Mouse (Mus musculus): ENCODE results near the gene Hoxb2.

The Hoxb2 gene

DNA sequence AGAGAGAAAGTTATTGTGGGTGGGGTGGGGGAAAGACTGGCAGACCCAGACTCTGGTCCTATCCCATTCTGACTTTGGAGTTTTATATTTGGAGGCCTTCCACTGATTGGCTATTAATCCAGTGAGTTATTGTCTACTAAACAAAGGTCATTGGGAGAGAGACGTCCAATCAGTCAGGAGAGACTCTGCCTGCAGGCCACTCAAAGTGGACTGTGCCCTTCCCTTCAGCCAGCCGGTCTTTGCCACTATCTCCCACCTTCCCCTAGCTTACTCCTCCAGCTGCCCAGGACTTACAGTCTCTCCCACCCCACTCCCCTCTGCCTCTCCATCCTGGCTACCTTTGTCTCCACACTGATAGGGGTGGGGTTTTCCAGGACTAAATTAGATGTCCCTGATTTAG is 13.7 kb upstream of the Hoxb2 start:
- no peak for DNase-seq

DNA sequence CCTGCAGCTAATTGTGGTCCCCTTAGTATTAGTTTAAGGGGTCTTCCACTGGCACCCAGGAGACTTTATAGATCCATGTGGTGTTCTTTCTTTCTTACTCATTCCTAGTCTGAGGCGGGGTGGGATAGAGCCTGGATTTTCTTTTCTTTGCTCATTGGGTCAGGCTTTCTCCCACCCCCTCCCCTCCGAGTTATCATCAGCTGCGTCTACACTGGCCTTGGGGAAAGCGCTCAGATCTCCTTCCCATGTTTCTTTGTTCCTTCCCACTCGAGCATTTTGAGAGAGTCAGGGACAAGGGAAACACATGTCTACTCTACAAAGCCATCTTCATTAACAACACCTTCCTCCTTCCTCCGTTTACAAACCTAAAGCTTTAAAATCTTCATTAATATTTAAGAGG is 13.3 kb upstream of the Hoxb2 start:
- no peak for DNase-seq

DNA sequence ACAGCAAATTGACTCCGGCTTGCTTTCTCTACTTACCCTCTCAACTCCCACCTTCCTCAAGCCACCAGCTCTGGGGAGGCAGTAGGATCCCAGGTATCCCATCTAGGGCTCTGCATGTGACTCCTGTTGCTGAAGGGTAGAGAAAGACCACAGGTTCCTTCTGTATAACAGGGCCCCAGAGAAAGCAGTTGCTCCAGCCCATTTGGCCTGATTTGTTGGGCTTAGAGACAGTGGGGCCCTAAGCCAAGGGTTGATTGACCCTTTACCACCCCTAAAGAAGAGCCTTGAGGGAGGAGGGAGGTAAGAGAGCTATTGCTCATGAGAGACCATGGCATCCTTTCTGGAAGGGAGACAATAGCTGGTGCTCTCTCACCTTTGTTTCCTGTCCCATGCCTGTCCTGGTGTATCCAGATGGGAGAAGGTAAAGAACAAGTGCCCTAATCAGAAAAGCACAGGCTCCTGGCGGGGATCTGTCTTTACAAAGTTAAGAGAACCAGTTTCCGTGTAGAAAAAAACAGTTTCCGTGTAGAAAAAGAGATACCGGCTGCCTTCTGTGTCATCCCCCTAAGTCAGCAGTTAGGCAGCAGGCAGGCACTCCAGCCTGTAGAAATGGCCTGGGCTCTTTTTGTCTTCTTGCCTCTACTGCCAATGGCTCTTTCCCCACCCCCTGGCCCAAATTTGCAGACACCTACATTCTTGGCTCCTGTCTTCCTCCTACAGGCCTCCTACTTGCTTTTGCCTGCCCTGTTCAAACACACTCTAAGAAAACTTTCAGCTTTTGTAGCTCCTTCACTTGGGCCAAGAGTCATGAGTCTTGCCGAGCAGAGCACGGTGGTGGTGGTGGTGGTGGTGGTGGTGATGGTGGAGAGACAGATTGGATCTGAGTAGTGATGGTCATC is 11.1 kb upstream of the Hoxb2 start:
- DNase-seq = no peak

GRCm38 (mm10) chr11:96340698-96341365 is 9.5 kb upstream of the Hoxb2 start:
- DNase-seq = no peak

GRCm38 (mm10) chr11:96341701-96342575 is 8.4 kb upstream of the Hoxb2 start:
- DNase-seq = no peak

DNA sequence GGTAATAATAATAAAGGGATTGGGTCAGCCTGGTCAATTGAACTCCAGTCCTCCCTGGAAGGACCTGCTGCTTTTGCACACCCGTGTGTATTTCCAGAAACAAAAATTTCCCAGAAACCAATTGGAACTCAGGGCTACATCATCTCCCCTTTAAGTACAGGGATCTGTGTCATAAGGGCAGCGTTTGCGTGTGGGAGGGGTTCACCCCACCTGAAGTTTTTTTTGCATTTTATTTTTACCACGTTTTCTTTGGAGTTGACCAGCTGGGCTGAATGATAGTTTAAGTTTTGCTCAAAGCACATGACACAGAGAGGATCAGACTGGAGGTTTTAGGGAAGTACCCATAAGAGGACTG is 7.8 kb upstream of the Hoxb2 start:
- DNase-seq = no peak

- DNase-seq = no peak
These were observed 7.0 kb upstream of the Hoxb2 start for GRCm38 (mm10) chr11:96343206-96343745.

- DNase-seq = no peak
These were observed 6.1 kb upstream of the Hoxb2 start for GRCm38 (mm10) chr11:96344061-96344877.

DNA sequence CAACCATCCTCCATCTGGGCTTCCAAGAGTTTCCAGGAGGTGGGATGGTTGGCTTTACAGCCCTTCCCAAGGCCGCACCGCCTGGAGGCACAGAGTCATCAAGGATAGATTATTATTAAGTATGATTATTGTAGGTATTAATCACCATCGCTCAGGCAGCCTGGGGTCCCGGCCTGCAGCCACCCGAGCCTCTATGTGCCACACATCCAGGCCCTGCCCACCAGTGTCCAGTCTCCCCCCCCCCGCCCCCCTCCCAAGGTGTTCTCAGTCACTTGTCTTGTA is 5.5 kb upstream of the Hoxb2 start:
- DNase-seq = no peak

GRCm38 (mm10) chr11:96345220-96345892 is 5.0 kb upstream of the Hoxb2 start:
- DNase-seq = no peak

DNA sequence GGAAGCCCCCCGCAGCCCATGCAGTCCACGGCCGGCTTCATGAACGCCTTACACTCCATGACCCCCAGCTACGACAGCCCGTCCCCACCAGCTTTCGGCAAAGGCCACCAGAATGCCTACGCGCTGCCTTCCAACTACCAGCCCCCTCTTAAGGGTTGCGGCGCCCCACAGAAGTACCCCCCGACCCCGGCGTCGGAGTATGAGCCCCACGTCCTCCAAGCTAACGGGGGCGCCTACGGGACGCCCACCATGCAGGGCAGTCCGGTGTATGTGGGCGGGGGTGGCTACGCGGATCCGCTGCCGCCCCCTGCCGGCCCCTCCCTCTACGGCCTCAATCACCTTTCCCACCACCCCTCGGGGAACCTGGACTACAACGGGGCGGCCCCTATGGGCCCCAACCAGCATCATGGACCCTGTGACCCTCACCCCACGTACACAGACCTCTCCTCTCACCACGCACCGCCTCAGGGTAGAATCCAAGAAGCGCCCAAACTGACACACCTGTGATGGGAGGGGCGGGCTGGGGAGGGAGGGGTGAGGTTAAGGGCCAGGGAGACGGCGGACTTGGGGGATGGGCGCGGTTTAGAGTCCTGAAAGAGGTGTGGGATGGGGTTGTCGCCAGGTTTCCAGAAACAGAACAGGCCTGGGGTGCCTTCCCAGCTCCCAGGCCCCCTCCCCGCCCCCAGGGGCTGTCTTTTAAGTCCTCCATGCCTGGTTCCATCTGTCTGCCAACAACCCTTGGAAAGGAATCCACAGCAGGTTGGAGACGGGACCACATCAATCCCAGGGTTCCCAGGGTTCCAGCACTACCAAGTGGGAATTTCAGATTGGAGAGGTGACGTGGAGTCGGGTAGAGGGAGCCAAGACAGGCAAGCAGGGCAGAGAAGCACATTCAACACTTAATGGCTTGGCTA is 4.2 kb upstream of the Hoxb2 start:
- DNase-seq = no peak

DNA sequence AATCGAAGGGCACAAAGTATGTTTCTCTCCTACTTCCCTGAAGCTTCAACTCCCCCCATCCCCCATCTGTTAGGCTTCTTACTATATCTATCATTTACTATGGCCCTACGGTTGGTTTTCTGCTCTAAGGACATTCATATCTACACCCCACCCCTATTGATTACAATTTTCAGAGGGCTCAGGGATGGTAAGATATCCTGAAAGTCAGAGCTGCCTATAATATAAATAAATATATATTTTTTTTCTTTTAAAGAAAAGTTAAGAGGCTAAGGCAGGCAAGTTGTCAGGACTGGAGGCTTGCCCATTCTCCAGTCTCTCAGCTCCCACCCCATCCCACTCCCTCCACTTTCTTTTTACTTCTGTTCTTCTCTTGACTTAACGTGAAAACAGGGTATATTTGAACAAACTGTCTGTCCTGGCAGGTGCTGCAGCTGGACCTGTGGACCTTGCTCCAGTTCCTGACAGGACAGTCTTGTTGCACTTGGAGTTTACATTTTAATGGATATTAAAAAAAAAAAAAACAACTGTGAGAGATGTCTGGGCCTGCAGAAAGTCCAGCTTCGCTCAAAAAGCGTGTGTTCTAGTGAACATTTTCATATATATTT is 3.3 kb upstream of the Hoxb2 start:
- no peak for DNase-seq

GRCm38 (mm10) chr11:96347717-96348116 is 2.6 kb upstream of the Hoxb2 start:
- DNase-seq = no peak

DNA sequence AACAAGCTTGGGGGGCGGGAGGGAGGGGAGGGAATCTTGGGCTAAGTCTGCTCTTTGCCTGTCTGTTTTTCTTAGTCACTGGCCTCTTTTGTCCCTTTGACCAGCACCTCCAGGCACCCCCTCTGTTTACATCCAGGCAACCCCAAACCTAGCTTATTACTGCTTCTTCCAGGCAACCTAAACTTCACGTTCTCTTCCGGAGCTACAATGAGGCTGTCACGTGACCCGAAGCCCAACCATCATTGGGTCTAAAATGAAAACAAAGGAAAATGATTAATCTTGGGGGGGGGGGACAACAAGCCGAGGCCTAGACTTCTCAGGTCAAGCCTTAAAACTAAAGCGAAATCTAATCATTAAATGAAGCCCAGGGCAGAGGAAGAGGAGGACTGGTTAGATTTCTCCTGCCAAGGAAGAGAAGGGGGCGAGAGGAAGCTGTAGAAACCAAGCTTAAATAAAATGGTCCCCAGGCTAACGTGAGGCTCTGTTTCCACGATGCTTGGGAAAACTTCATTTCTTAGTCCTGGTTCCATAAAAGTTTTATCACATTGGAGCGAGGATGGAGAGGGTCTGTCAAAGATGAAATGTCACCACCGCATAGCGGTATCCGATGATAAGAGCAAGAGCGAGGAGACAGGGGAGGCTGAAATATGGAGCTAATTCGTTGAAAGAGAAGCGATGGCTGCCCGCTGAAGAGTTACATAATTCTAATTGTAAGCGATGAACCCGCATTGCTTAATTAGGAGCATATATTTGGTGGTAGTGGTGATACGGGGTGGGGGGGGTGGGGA is 2.0 kb upstream of the Hoxb2 start:
- no peak for DNase-seq

DNA sequence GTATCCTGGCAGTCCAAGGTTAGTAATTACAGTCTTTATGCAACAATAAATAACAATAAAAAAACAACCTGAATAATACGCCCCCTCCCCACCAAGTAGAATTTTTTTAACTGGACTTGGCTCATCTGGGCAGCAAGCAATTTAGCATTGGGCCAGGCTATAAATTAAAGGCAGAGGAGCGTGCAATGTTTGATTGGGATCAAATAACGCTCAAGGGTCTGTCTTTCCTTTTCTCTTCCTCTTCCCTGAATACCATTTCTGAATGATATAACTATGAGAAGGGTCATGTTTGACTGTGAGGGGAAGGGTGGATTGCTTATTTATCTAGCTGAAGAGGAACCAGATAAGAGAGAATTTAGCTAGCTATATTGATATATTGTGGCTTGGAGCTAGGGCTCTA is 1.3 kb upstream of the Hoxb2 start:
- no peak for DNase-seq

DNA sequence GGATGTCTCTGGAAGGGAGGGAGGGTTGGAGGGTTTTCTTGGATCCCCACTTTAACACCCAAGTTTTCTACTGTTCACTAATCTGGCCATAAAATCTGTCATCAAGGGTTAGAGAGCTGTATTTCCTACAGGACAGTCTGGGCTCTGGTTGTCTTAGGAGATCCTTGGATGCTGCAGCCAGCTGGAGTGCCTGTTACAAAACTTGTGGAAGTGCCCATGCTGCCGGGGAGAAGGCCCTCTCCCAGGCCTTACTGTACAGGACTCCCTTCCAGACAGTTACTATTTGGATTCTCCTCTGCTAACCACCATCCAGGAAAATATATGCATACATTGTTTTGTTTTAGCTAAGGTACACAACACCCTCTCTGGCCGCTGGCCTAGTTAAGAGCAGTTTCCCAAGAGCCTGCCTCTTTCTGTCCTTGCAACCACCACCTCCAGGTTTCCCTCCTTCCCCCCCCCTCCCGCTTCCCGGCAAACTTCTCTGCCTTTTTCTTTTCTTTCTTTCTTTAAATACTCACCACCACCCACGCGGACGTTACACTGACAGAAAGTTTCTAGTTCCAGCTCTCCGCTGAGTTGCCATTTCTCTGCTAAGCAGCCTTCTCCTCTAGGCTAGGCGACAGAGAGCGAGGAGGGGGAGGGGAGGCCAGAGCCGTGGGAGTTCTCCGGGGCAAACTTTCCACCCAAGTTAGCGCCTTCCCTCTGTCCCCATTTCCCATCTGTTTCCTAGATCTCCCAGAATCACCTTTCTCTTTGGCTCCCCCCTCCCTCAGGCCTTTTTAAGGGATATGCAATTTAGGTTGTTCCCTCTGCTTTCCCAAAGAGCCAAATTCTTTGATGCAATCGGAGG is 609 bp upstream of the Hoxb2 start:
- no peak for DNase-seq

DNA sequence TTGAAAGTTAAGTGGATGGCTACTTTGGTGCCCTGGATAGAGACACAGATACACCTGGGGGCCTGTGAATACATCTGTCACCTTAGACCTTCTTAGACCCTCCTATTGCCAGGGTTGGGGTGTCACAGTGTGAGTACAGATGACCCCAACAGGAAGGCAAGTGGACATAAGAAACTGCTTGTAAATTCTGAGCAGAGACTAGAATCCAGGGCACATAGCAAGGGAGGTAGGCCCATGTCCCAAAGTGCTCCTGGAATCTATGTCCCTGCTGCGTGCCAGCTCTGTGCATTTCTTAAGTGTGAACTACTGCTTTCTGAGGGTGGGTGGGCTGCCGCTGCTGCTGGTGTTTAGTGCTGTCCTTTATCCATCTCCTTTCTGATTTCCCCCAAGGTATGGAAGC is 466 bp downstream of the Hoxb2 start:
- no peak for DNase-seq

- DNase-seq = no peak
These were observed 987 bp downstream of the Hoxb2 start for GRCm38 (mm10) chr11:96351312-96351711.

GRCm38 (mm10) chr11:96351831-96352230 is 1.5 kb downstream of the Hoxb2 start:
- DNase-seq = no peak

Measured in right cerebral cortex, postnatal 25 days (tissue).